Mouse (Mus musculus) stomach, embryonic 15.5 days (tissue): ENCODE measurements around the gene Stam2. TPM values are rescaled to one million over a fixed set of nuclear protein-coding genes. Genes with fewer than 3 reads are reported as not detected.

ENCODE experiments used
- ATAC-seq: fragments of 200-750 bp; cut with Nextera tagmentation; 2 replicates; pipeline ENCODE4 v1.8.0; 2017; ENCODE audit warnings: low read depth, moderate number of reproducible peaks, moderate TSS enrichment; ENCODE audit not compliant: insufficient read depth, low FRiP score
- H3K27ac ChIP-seq: fragments of 300-500 bp; sonication (generic); 2 replicates; pipeline ENCODE4 v1.5.1; 2015; ENCODE audit warnings: mild to moderate bottlenecking, inconsistent platforms
- H3K27me3 ChIP-seq: fragments of 300-500 bp; sonication (generic); replicated peaks from 2 replicates; pipeline ENCODE4 v1.6.1; 2015; ENCODE audit warnings: inconsistent platforms
- H3K36me3 ChIP-seq: fragments of 300-500 bp; sonication (generic); 2 replicates; pipeline ENCODE4 v1.6.1; 2015; ENCODE audit warnings: inconsistent platforms
- H3K4me1 ChIP-seq: fragments of 300-500 bp; sonication (generic); 2 replicates; pipeline ENCODE4 v1.6.1; 2015; ENCODE audit warnings: inconsistent platforms
- H3K4me2 ChIP-seq: fragments of 300-500 bp; sonication (generic); 2 replicates; pipeline ENCODE4 v1.6.1; 2015; ENCODE audit warnings: mild to moderate bottlenecking, inconsistent platforms
- H3K4me3 ChIP-seq: fragments of 300-500 bp; sonication (generic); replicated peaks from 2 replicates; pipeline ENCODE4 v1.5.1; 2015; ENCODE audit warnings: inconsistent platforms
- H3K9ac ChIP-seq: fragments of 300-500 bp; sonication (generic); 2 replicates; pipeline ENCODE4 v1.6.1; 2015; ENCODE audit warnings: inconsistent platforms
- H3K9me3 ChIP-seq: fragments of 300-500 bp; sonication (generic); 2 replicates; pipeline ENCODE4 v1.6.1; 2016; ENCODE audit warnings: inconsistent platforms
- WGBS: fragments of 180-500 bp; shearing (Covaris S2); methylation state at CpG from one replicate; pipeline ENCODE4 v1.1.7; 2015; 5-methylcytosine and 5-hydroxymethylcytosine counted together
- polyA plus RNA-seq: library from polyadenylated mRNA; unstranded; fragments of >200 nt; fragmentation: Nextera tagmentation; extraction: Ambion mirVana; gene quantifications from 2 replicates; pipeline ENCODE4 v1.2.1, GENCODE M21; 2015

Stam2 gene
- polyA plus RNA-seq, 1 experiment from 2014 or later, result 31.5 TPM

GRCm38 (mm10) chr2:52758627-52759026 is 16.5 kb upstream of the Stam2 start:
- no peak overlapping the region for H3K9ac ChIP-seq
- H3K4me2 ChIP-seq, result no peak overlapping the region
- H3K4me1 ChIP-seq, result no peaks in the 10 kb centered on the region
- WGBS, result 27% methylated on average over 10 of the region's 10 CpGs
- no peaks in the 10 kb centered on the region for H3K36me3 ChIP-seq
- H3K9me3 ChIP-seq, result no peaks in the 10 kb centered on the region
- ATAC-seq, result no peak
- no peak overlapping the region for H3K27ac ChIP-seq
- no peak overlapping the region for H3K4me3 ChIP-seq
- H3K27me3 ChIP-seq, result no peaks in the 10 kb centered on the region

- no peak overlapping the region for H3K9ac ChIP-seq
- H3K27me3 ChIP-seq, result no peaks in the 10 kb centered on the region
- 13% methylated on average over 3 of the region's 3 CpGs for WGBS
- H3K9me3 ChIP-seq, result no peaks in the 10 kb centered on the region
- no peak for ATAC-seq
- H3K4me2 ChIP-seq, result no peak overlapping the region
- H3K4me1 ChIP-seq, result no peaks in the 10 kb centered on the region
- H3K36me3 ChIP-seq, result no peaks in the 10 kb centered on the region
- no peak overlapping the region for H3K4me3 ChIP-seq
- H3K27ac ChIP-seq, result no peak overlapping the region
Measured at GRCm38 (mm10) chr2:52756691-52757090, 14.6 kb upstream of the Stam2 start.

- Histone ChIP-seq H3K9ac (no peak overlapping the region), H3K4me2 (no peak overlapping the region)
- ATAC-seq, result no peak
Measured at GRCm38 (mm10) chr2:52753573-52754317, 11.7 kb upstream of the Stam2 start.

GRCm38 (mm10) chr2:52744099-52744498 is 2.0 kb upstream of the Stam2 start:
- H3K9me3 ChIP-seq, result no peaks in the 10 kb centered on the region
- no peaks in the 10 kb centered on the region for H3K27me3 ChIP-seq
- no peaks in the 10 kb centered on the region for H3K4me1 ChIP-seq
- no peak overlapping the region for H3K27ac ChIP-seq
- H3K9ac ChIP-seq, result no peak overlapping the region
- no peak overlapping the region for H3K4me3 ChIP-seq
- H3K36me3 ChIP-seq, result no peaks in the 10 kb centered on the region
- H3K4me2 ChIP-seq, result no peak overlapping the region
- no peak for ATAC-seq

More at GRCm38 (mm10) chr2:52753573-52754317, 11.7 kb upstream of the Stam2 start:
- Histone ChIP-seq H3K36me3 (no peaks in the 10 kb centered on the region), H3K4me1 (no peaks in the 10 kb centered on the region), H3K4me3 (no peak overlapping the region), H3K27ac (no peak overlapping the region), H3K27me3 (no peaks in the 10 kb centered on the region), H3K9me3 (no peaks in the 10 kb centered on the region)
- WGBS, result 70% methylated on average over 3 of the region's 3 CpGs

- WGBS, result 0% methylated on average over 53 of the region's 54 CpGs
- Histone ChIP-seq H3K27me3 (no peaks in the 10 kb centered on the region), H3K36me3 (no peaks in the 10 kb centered on the region), H3K27ac (peak overlapping the region; percentile 98), H3K9ac (peak overlapping the region; percentile 74), H3K4me2 (peak overlapping the region; percentile 62), H3K4me3 (peak overlapping the region; percentile 88), H3K4me1 (no peaks in the 10 kb centered on the region), H3K9me3 (no peaks in the 10 kb centered on the region)
- peak; percentile 87 for ATAC-seq
Measured at GRCm38 (mm10) chr2:52741681-52742255, 313 bp downstream of the Stam2 start.

GRCm38 (mm10) chr2:52740596-52740995 is 1.5 kb downstream of the Stam2 start:
- H3K9me3 ChIP-seq, result no peaks in the 10 kb centered on the region
- no peak overlapping the region for H3K9ac ChIP-seq
- no peaks in the 10 kb centered on the region for H3K4me1 ChIP-seq
- no peak overlapping the region; the same call in 1 of the 2 replicates for H3K4me3 ChIP-seq
- WGBS, result 70% methylated on average over 4 of the region's 4 CpGs
- no peaks in the 10 kb centered on the region for H3K36me3 ChIP-seq
- H3K27me3 ChIP-seq, result no peaks in the 10 kb centered on the region
- no peak for ATAC-seq
- H3K4me2 ChIP-seq, result no peak overlapping the region
- no peak overlapping the region for H3K27ac ChIP-seq

- Histone ChIP-seq H3K36me3 (no peaks in the 10 kb centered on the region), H3K9ac (no peak overlapping the region), H3K4me1 (no peaks in the 10 kb centered on the region), H3K4me2 (no peak overlapping the region), H3K27me3 (no peaks in the 10 kb centered on the region), H3K27ac (no peak overlapping the region), H3K4me3 (no peak overlapping the region), H3K9me3 (no peaks in the 10 kb centered on the region)
- WGBS, result 96% methylated on average over 7 of the region's 7 CpGs
- no peak for ATAC-seq
Measured at GRCm38 (mm10) chr2:52734504-52734903, 7.6 kb downstream of the Stam2 start.

- no peaks in the 10 kb centered on the region for H3K9me3 ChIP-seq
- H3K4me3 ChIP-seq, result no peak overlapping the region
- H3K27me3 ChIP-seq, result no peaks in the 10 kb centered on the region
- H3K36me3 ChIP-seq, result no peaks in the 10 kb centered on the region
- no peak overlapping the region for H3K4me2 ChIP-seq
- WGBS, result 88% methylated on average over 7 of the region's 7 CpGs
- H3K9ac ChIP-seq, result no peak overlapping the region
- no peaks in the 10 kb centered on the region for H3K4me1 ChIP-seq
- ATAC-seq, result no peak
- no peak overlapping the region for H3K27ac ChIP-seq
Measured at GRCm38 (mm10) chr2:52733659-52734058, 8.4 kb downstream of the Stam2 start.

GRCm38 (mm10) chr2:52732611-52733010 is 9.5 kb downstream of the Stam2 start:
- H3K9me3 ChIP-seq, result no peaks in the 10 kb centered on the region
- H3K4me3 ChIP-seq, result no peak overlapping the region
- H3K27me3 ChIP-seq, result no peaks in the 10 kb centered on the region
- no peaks in the 10 kb centered on the region for H3K36me3 ChIP-seq
- no peak for ATAC-seq
- no peak overlapping the region for H3K4me2 ChIP-seq
- WGBS, result 87% methylated on average over 7 of the region's 7 CpGs
- H3K27ac ChIP-seq, result no peak overlapping the region
- H3K4me1 ChIP-seq, result no peaks in the 10 kb centered on the region
- H3K9ac ChIP-seq, result no peak overlapping the region

- H3K4me1 ChIP-seq, result no peaks in the 10 kb centered on the region
- no peaks in the 10 kb centered on the region for H3K36me3 ChIP-seq
- no peaks in the 10 kb centered on the region for H3K9me3 ChIP-seq
- no peak overlapping the region for H3K9ac ChIP-seq
- no peak overlapping the region for H3K4me2 ChIP-seq
- no peak for ATAC-seq
- H3K27me3 ChIP-seq, result no peaks in the 10 kb centered on the region
- no peak overlapping the region for H3K4me3 ChIP-seq
- H3K27ac ChIP-seq, result no peak overlapping the region
- whole genome bisulfite sequencing, result 79% methylated on average over 5 of the region's 5 CpGs
Measured at GRCm38 (mm10) chr2:52732001-52732400, 10.1 kb downstream of the Stam2 start.

GRCm38 (mm10) chr2:52730891-52731290 is 11.2 kb downstream of the Stam2 start:
- Histone ChIP-seq H3K4me2 (no peak overlapping the region), H3K9me3 (no peaks in the 10 kb centered on the region), H3K9ac (no peak overlapping the region), H3K4me1 (no peaks in the 10 kb centered on the region), H3K36me3 (no peaks in the 10 kb centered on the region), H3K27ac (no peak overlapping the region), H3K27me3 (no peaks in the 10 kb centered on the region), H3K4me3 (no peak overlapping the region)
- no peak for ATAC-seq
- WGBS, result 91% methylated on average over 6 of the region's 6 CpGs

GRCm38 (mm10) chr2:52720231-52721025 is 21.7 kb downstream of the Stam2 start:
- H3K9me3 ChIP-seq, result no peaks in the 10 kb centered on the region
- no peaks in the 10 kb centered on the region for H3K27me3 ChIP-seq
- no peak overlapping the region for H3K9ac ChIP-seq
- no peaks in the 10 kb centered on the region for H3K36me3 ChIP-seq
- peak; percentile 53; the same call in 1 of the 2 replicates for ATAC-seq
- no peak overlapping the region for H3K4me3 ChIP-seq
- peak overlapping the region; percentile 35; the same call in 1 of the 2 replicates for H3K27ac ChIP-seq
- no peaks in the 10 kb centered on the region; the same call in 1 of the 2 replicates for H3K4me1 ChIP-seq
- WGBS, result 29% methylated on average over 13 of the region's 13 CpGs
- H3K4me2 ChIP-seq, result peak overlapping the region; percentile 30
